Mouse (Mus musculus) ES-E14 (cell line): Measurements from ENCODE around the gene Mphosph10.

ENCODE experiments used
- CHD2 ChIP-seq: IDR thresholded peaks from 2 replicates; pipeline ENCODE4 v1.6.1; 2014; ENCODE audit warnings: mild to moderate bottlenecking, low read depth, low read length, inconsistent platforms
- HCFC1 ChIP-seq: IDR thresholded peaks from 2 replicates; pipeline ENCODE4 v1.6.1; 2012; ENCODE audit warnings: low read length, inconsistent platforms, borderline replicate concordance; ENCODE audit not compliant: insufficient read depth
- MAFK ChIP-seq: IDR thresholded peaks from 2 replicates; pipeline ENCODE4 v1.6.1; 2014; ENCODE audit warnings: mild to moderate bottlenecking, low read depth, low read length, inconsistent platforms; ENCODE audit not compliant: insufficient read depth
- ZNF384 ChIP-seq: IDR thresholded peaks from 2 replicates; pipeline ENCODE4 v1.6.1; 2012; ENCODE audit warnings: low read depth, low read length, inconsistent platforms

DNA sequence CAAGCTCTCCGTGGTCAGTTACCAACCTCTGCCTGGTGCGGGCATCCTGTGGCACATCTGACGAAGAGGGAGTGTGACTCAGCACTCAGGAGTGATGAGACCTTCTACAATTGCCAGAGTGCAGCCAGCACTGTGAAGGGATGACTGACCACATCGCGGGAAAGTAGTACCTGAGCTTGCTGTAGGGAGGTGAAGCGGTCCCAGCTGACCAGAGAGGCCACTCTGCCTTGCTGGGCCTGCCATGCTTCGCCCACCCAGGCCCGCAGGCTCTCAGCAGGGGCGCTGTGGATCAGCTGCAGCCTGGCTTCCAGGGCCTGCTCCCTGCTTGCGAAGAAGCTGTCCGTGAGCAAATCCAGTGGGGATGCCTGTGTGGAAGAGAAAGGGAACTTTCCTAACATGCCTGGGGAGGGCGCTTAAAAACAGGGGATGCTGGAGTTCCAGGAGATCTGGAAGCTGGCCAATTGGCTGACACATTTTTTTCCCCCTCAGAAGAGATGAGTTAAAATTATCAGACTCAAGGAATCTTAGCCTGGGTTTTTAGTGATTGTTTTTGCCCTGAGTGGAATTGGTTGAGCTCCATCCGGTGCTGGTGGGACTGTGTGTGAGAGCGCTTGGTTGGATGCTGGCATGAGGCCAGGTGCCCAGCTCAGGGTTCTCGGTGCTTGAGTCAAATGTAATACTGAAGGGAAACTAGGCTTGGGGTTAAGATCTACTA, 42.8 kb downstream of the Mphosph10 start:
- TF ChIP-seq CHD2, result no peak
- no peak for TF ChIP-seq HCFC1
- TF ChIP-seq MAFK, result no peak
- no peak for TF ChIP-seq ZNF384
